Mouse (Mus musculus) heart, adult 2 months (tissue): ENCODE measurements at regions not wholly inside any gene's neighbourhood (a gene's known extent, or its start where the extent isn't known, plus 50 kb on each side); places are given as distances from the start of the nearest gene placed in this dataset.
A peak's percentile ranks its signal among the peaks of the same experiment; 100 is the strongest.

Experiments used
- DNase-seq, 2 experiments: peaks; one replicate each; pipeline ENCODE4 v3.0.0; 2021
- H3K27ac ChIP-seq: fragments of 200-600 bp; 2 replicates; pipeline ENCODE4 v1.8.1; 2022
- H3K27me3 ChIP-seq: fragments of 200-500 bp; 2 replicates; pipeline ENCODE4 v1.6.1; 2012; ENCODE audit warnings: mild to moderate bottlenecking, low read length, inconsistent platforms, mixed read lengths; ENCODE audit not compliant: control insufficient read depth, insufficient read depth
- H3K36me3 ChIP-seq: fragments of 200-500 bp; 2 replicates; pipeline ENCODE4 v1.6.1; 2012; ENCODE audit warnings: low read length, inconsistent platforms; ENCODE audit not compliant: control insufficient read depth, insufficient read depth
- H3K4me1 ChIP-seq: fragments of 200-500 bp; 2 replicates; pipeline ENCODE4 v1.6.1; 2011; ENCODE audit warnings: low read length; ENCODE audit not compliant: control insufficient read depth, insufficient read depth
- H3K4me3 ChIP-seq: fragments of 200-600 bp; 2 replicates; pipeline ENCODE4 v1.8.1; 2022
- H3K79me2 ChIP-seq: fragments of 200-500 bp; replicated peaks from 2 replicates; pipeline ENCODE4 v1.6.1; 2012; ENCODE audit warnings: mild to moderate bottlenecking, inconsistent platforms, low read length, moderate library complexity, mixed read lengths; ENCODE audit not compliant: control insufficient read depth, insufficient read depth
- H3K9ac ChIP-seq: fragments of 200-500 bp; 2 replicates; pipeline ENCODE4 v1.6.1; 2012; ENCODE audit warnings: low read depth, mild to moderate bottlenecking, control low read depth, inconsistent platforms, low read length, mixed read lengths
- CTCF ChIP-seq: fragments of 200-600 bp; IDR thresholded peaks from 2 replicates; pipeline ENCODE4 v1.8.1; 2022; ENCODE audit warnings: antibody characterized with exemption, mild to moderate bottlenecking, moderate library complexity
- EP300 ChIP-seq: fragments of 200-500 bp; IDR thresholded peaks from 2 replicates; pipeline ENCODE4 v1.6.1; 2011; ENCODE audit warnings: low read depth, low read length, control low read depth; ENCODE audit not compliant: insufficient read depth
- POLR2A ChIP-seq: fragments of 200-500 bp; IDR thresholded peaks from 2 replicates; pipeline ENCODE4 v1.6.1; 2011; ENCODE audit warnings: mild to moderate bottlenecking, low read depth, low read length, control low read depth; ENCODE audit not compliant: insufficient read depth
- WGBS: fragments of 180-500 bp; shearing (Covaris S2); methylation state at CpG from one replicate; pipeline ENCODE4 v1.1.7; 2018; 5-methylcytosine and 5-hydroxymethylcytosine counted together
- intact Hi-C: fragments of 180-260 bp; cut with DNase I; formaldehyde crosslinking; loops from one replicate; pipeline ENCODE4 v1.15.1; 2025

GRCm38 (mm10) chr1:104315058-104315457 lies 453.3 kb upstream of the Cdh20 start:
- Histone ChIP-seq H3K9ac (no peak overlapping the region), H3K27ac (no peak overlapping the region), H3K36me3 (no peaks in the 10 kb centered on the region), H3K4me1 (peaks cover 1% of the 10 kb centered on the region; the same call in 1 of the 2 replicates), H3K27me3 (no peaks in the 10 kb centered on the region), H3K4me3 (no peak overlapping the region), H3K79me2 (no peaks in the 10 kb centered on the region)
- intact Hi-C loops, result no loop called here
- peak in 1 of 2 experiments; percentile 2 for DNase-seq
- TF ChIP-seq POLR2A (no peak), EP300 (no peak), CTCF (no peak)
- 34% methylated on average over 2 of the region's 2 CpGs for WGBS

GRCm38 (mm10) chr1:104318020-104318419 lies 450.3 kb upstream of the Cdh20 start:
- no peak for DNase-seq
- no peak overlapping the region for H3K4me3 ChIP-seq
- peaks cover 1% of the 10 kb centered on the region; the same call in 1 of the 2 replicates for H3K4me1 ChIP-seq
- H3K27me3 ChIP-seq, result no peaks in the 10 kb centered on the region
- no peak overlapping the region for H3K27ac ChIP-seq
- no peaks in the 10 kb centered on the region for H3K79me2 ChIP-seq
- no peak overlapping the region for H3K9ac ChIP-seq
- no peaks in the 10 kb centered on the region for H3K36me3 ChIP-seq
- TF ChIP-seq POLR2A (no peak), EP300 (no peak)
- intact Hi-C loops, result no loop called here

GRCm38 (mm10) chr1:104332666-104333370 lies 435.5 kb upstream of the Cdh20 start:
- peak in 1 of 2 experiments; percentile 2 for DNase-seq
- no peak overlapping the region for H3K27ac ChIP-seq
- no peaks in the 10 kb centered on the region for H3K27me3 ChIP-seq
- no peak overlapping the region for H3K4me3 ChIP-seq
- H3K79me2 ChIP-seq, result no peaks in the 10 kb centered on the region
- H3K9ac ChIP-seq, result no peak overlapping the region
- 43% methylated on average over 3 of the region's 3 CpGs for WGBS
- TF ChIP-seq EP300 (no peak), POLR2A (no peak), CTCF (no peak)
- intact Hi-C loops, result no loop called here
- no peaks in the 10 kb centered on the region for H3K36me3 ChIP-seq
- no peaks in the 10 kb centered on the region for H3K4me1 ChIP-seq

GRCm38 (mm10) chr1:104333577-104333976 lies 434.8 kb upstream of the Cdh20 start:
- no peak for TF ChIP-seq POLR2A
- TF ChIP-seq EP300, result no peak
- TF ChIP-seq CTCF, result no peak
- H3K27ac ChIP-seq, result 0 out of 2 replicates have a peak overlapping the region, but pooled peaks have one; percentile 28
- H3K9ac ChIP-seq, result no peak overlapping the region
- H3K27me3 ChIP-seq, result no peaks in the 10 kb centered on the region
- no peaks in the 10 kb centered on the region for H3K36me3 ChIP-seq
- no peak overlapping the region for H3K4me3 ChIP-seq
- 33% methylated on average over 2 of the region's 2 CpGs for WGBS
- peak in 1 of 2 experiments; percentile 22 for DNase-seq
- no peaks in the 10 kb centered on the region for H3K79me2 ChIP-seq
- H3K4me1 ChIP-seq, result no peaks in the 10 kb centered on the region
- intact Hi-C loops, result no loop called here
